Mouse (Mus musculus) brown adipose tissue, adult 24 weeks (tissue): Measurements from ENCODE around the gene Ccl1. TPM values are rescaled to one million over a fixed set of nuclear protein-coding genes. Genes with fewer than 3 reads are reported as not detected.

Source experiments
- H3K27ac ChIP-seq: fragments of 200-500 bp; replicated peaks from 2 replicates; pipeline ENCODE4 v1.5.1; 2012; ENCODE audit warnings: low read depth, mild to moderate bottlenecking, low read length
- H3K4me1 ChIP-seq: fragments of 200-500 bp; 2 replicates; pipeline ENCODE4 v1.6.1; 2012; ENCODE audit warnings: low read length, mixed read lengths; ENCODE audit not compliant: control insufficient read depth, insufficient read depth, insufficient read length
- H3K4me3 ChIP-seq: fragments of 200-500 bp; 2 replicates; pipeline ENCODE4 v1.5.1; 2012; ENCODE audit warnings: low read depth, mild to moderate bottlenecking, low read length, moderate library complexity; ENCODE audit not compliant: insufficient read depth
- polyA plus RNA-seq: library from polyadenylated mRNA; stranded (reverse); fragments of >200 nt; gene quantifications from 2 replicates; pipeline ENCODE4 v1.2.4, GENCODE M21; 2012; ENCODE audit not compliant: missing spikeins, insufficient read depth, insufficient read length

Gene Ccl1
- polyA plus RNA-seq, 1 experiment = not detected

DNA sequence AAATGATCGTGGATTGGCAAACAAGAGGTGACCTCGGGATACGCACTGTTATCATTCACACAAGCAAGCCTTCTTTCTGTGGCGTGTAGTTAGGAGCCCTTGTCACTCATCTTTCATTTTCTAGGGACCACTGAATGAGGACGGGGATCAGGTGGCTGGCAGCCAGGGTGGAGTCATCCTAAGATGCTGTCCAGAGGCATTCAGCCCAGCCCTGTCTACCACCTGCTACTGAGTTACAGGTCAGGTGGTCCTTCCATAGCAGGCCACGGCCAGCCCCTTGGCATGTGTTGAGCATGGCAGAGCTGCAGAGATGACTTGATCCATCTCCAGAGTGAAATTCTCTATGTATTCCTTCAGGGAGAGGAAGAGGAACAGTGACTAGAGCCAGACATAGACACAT lies 123.1 kb downstream of the Ccl1 start:
- no peak overlapping the region for H3K4me3 ChIP-seq
- H3K4me1 ChIP-seq = no peaks in the 10 kb centered on the region
- H3K27ac ChIP-seq = no peak overlapping the region

DNA sequence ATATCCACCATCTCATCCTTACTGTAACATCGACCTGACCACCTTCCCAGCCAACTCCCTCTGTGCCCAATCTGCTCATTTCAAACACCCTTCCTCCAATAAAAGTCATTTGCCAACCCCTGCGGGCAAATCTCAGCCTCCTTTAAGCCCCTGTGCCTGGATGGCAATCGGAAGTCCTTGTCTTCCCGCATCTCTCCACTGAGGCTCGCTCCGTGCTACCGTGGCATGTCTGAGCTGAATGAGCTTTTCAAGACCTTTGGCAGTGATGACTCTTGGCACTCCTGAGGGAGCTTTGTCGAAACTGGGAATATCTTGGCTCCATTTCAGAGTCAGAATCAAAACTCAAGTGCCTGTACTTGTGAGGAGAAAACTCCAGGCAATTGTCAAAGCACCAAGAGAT lies 124.2 kb downstream of the Ccl1 start:
- no peaks in the 10 kb centered on the region for H3K4me1 ChIP-seq
- no peak overlapping the region for H3K4me3 ChIP-seq
- no peak overlapping the region for H3K27ac ChIP-seq

GRCm38 (mm10) chr11:82178161-82178560 lies 127.3 kb downstream of the Ccl1 start:
- Histone ChIP-seq H3K27ac (no peak overlapping the region), H3K4me1 (no peaks in the 10 kb centered on the region), H3K4me3 (no peak overlapping the region)

GRCm38 (mm10) chr11:82177711-82178110 lies 127.8 kb downstream of the Ccl1 start:
- Histone ChIP-seq H3K27ac (no peak overlapping the region), H3K4me1 (peaks cover under 1% of the 10 kb centered on the region; the same call in 1 of the 2 replicates), H3K4me3 (no peak overlapping the region)

DNA sequence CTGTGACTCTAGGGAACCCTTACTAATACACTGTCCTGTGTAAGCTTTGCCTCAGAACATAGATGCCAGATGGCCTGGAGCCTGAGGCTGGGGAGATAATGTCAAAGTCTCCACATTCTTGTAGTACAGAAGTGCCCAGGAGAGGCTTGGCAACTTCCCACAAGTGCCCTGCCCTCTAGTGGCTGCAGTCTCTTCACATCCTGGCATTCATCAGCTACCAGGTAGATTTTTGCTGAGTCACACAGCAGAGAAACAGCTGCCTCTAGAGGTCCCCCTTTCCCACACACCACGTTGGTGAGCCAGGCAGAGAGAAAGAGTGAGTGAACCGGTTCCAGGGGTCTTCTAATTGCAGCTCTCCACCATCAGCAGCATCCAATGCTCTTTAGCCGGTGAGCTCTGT lies 130.7 kb downstream of the Ccl1 start:
- no peak overlapping the region for H3K4me3 ChIP-seq
- H3K4me1 ChIP-seq = peaks cover 2% of the 10 kb centered on the region; the same call in 1 of the 2 replicates
- H3K27ac ChIP-seq = no peak overlapping the region

DNA sequence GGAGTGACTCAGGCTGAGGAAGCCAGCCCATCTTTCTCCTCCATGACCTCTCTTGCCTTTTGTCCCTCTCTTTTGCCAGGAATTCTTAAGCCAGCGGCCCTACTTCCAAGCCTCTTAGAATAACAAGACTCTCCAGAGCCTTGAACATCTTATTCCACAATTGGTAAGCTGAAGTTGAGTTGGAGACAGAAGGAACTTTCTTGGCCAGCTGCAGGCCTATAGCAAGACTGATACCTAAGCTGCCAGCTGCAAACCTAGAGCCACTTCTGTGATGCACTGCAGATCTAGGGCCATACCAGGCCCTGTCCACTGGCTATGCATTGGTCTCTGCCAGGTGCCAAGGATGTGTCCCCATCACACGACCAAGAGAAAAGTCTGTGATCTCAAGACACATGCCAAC lies 132.0 kb downstream of the Ccl1 start:
- Histone ChIP-seq H3K27ac (no peak overlapping the region), H3K4me1 (peaks cover 2% of the 10 kb centered on the region; the same call in 1 of the 2 replicates), H3K4me3 (no peak overlapping the region)

DNA sequence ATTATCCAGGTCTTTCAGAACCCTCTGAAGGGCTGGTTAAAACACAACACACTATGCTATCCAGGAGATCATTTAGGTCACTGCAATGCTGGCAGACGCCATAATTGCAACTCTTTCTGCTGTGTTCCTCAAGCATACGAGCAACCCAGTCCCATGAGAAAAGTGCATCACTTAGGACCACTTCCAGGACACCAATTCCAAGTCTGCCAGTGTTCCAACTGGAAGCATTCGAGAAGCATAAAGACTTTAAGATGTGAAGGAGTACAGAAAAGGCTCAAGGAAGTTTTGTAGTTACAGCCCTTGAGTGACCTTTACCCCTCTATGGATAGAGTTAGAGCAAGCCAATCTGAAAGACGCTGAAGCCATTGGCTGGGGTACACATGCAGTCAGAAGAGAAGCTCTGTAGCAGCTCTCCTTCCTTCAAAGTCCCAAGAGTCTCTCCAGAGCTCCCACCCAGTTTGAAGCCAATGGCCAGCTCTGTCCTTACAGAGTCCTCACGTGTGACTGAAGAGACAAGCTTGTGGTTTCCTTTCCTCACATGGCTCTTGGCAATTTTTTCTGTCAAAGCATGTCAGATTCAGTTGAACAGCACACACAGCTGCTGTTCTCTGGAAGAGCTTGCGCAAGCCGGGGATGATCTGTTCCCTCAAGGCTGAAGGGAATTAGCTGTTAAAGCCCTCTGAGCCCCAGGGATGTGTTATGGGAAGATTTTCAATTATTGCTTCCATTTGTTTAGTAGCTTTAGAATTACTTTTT lies 134.0 kb downstream of the Ccl1 start:
- peak overlapping the region; percentile 38 for H3K27ac ChIP-seq
- no peak overlapping the region for H3K4me3 ChIP-seq
- peaks cover 2% of the 10 kb centered on the region; the same call in 1 of the 2 replicates for H3K4me1 ChIP-seq

- H3K4me1 ChIP-seq = peaks cover 2% of the 10 kb centered on the region; the same call in 1 of the 2 replicates
Observed at GRCm38 (mm10) chr11:82169456-82169855, 136.0 kb downstream of the Ccl1 start.

GRCm38 (mm10) chr11:82168308-82168707 lies 137.2 kb downstream of the Ccl1 start:
- Histone ChIP-seq H3K4me1 (peaks cover 2% of the 10 kb centered on the region; the same call in 1 of the 2 replicates), H3K4me3 (no peak overlapping the region), H3K27ac (no peak overlapping the region)

More at GRCm38 (mm10) chr11:82169456-82169855, 136.0 kb downstream of the Ccl1 start:
- Histone ChIP-seq H3K4me3 (no peak overlapping the region), H3K27ac (no peak overlapping the region)

DNA sequence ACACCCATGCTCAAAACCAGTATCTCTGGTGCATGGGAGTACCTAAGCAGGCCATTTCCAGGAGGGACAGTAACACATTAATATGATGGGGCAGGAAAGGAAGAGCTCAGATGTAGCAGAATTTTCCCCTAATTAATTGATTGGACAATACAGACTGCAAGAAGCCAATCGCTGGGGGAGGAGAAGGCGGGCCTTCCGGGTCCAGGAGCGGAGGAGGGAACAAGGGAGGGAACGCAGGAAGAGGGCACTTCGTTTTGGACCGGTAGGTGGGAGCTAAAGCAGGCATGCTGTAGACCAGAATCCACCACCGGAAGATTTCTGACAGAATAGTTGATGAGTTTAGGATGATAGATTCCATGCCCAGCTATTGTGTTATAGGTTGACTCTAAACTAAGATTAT lies 142.2 kb downstream of the Ccl1 start:
- Histone ChIP-seq H3K27ac (no peak overlapping the region), H3K4me3 (no peak overlapping the region), H3K4me1 (no peaks in the 10 kb centered on the region)

DNA sequence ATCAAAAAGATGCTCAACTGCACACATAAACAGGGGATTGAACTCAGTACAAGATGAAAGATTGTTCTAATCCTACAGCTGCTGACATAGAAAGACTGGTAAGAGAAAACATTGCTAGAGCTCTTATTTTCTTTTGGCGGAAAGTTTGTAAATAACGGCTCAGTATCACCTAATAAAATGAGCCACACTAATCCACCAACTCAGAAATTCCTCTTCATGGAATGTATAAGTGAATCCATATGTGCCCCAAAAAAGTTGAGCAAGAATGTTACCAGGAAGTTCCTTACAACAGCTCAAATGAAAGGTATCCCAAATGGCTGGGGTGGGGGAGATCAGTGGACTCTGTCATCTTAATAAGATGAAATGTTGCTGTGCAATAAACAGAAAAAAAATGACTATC lies 146.4 kb downstream of the Ccl1 start:
- no peaks in the 10 kb centered on the region for H3K4me1 ChIP-seq
- H3K27ac ChIP-seq = no peak overlapping the region
- no peak overlapping the region for H3K4me3 ChIP-seq

DNA sequence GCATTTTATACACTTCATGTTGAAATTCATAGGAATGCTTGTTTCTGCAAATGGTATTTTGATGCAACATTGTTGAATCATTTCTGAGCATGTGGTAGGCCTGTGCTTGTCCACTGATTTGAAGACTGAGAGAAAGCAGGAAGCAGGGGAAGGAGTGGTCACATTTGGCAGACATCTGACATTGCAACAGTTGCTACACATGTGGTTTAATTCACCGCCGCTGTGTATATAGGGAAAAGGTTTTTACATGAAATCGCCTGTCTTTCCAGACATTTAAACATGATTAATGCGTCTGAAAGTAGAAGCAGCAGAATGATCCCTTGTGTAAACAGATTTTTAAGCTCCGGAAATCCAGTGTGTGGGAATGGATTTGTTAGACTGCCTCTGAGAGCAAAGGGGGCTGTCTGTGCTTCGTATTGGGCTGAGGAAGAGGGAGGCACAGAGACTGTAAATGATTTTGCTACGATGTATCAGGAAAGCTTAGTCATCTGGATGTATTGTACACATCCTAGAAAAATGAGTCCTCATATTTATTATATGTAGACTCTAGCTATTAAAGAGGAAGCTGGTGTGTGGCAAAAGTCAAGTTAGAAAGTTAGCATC lies 165.9 kb downstream of the Ccl1 start:
- H3K4me3 ChIP-seq = no peak overlapping the region
- H3K27ac ChIP-seq = peak overlapping the region; percentile 19; the same call in 1 of the 2 replicates
- 0 out of 2 replicates have a peak, but pooled peaks cover 2% of the 10 kb centered on the region for H3K4me1 ChIP-seq

DNA sequence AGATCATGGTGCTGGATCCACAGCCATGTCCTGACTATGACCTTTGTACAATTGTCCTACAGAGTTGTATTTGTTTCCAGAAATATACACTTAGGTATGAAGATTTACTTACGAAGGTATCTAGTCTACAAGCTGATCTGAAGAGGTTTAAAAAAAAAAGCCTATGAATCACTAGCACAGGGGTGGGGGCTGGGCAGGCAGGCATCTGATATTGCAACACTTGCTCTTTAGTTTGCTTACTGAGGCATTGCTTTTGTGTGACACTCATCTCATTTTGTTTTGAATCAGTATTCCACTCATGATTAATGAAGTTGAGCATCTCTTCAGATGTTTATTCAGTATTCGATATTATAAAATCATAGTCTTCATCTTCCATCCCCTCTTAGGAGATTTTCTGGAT lies 169.3 kb downstream of the Ccl1 start:
- Histone ChIP-seq H3K4me1 (0 out of 2 replicates have a peak, but pooled peaks cover 2% of the 10 kb centered on the region), H3K4me3 (no peak overlapping the region), H3K27ac (no peak overlapping the region)

DNA sequence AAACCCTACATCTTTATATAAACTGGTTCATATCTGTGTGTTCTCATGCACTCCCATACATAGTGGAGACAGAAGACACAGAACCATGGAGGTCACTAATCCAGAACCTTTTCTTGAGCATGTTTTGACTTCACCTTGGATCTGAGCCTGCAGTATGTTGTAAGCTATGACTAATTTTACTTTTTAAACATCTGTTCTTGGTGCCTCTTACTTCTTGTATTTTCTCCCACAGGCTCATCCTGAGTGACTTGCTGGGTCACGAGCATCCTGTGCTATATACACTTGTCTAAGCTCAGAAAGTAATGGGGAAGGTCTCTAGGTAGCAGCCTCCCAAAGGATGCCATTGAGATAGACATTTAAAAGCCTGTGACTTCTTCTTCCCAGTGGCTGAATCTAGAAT lies 172.5 kb downstream of the Ccl1 start:
- Histone ChIP-seq H3K27ac (no peak overlapping the region; the same call in 1 of the 2 replicates), H3K4me1 (no peaks in the 10 kb centered on the region), H3K4me3 (no peak overlapping the region)
